Mouse (Mus musculus): Measurements from ENCODE around the gene Mmp3. TPM values are rescaled to one million over a fixed set of nuclear protein-coding genes. Genes with fewer than 3 reads are reported as not detected.
"Not testable (repeated sequence)": the region's sequence is repeated elsewhere in the genome, so short reads cannot be mapped to it uniquely, and the experiment has no call there.

Mmp3 gene
- polyA plus RNA-seq (2015; fragmentation: Nextera tagmentation; extraction: Ambion mirVana), result not detected in 2 replicates

GRCm38 (mm10) chr9:7445522-7445921 is at the start of gene Mmp3:
TSS of gene Mmp3 (plus strand) at chr9:7445822.
- H3K4me1 ChIP-seq (ENCODE audit: control insufficient read depth, low read depth, low read length), result no peaks in the 10 kb centered on the region
- H3K4me3 ChIP-seq (ENCODE audit: low read depth, low read length), result no peak within 1 kb of the TSS
- ATAC-seq (ENCODE audit: low read depth), result no peak
- H3K9ac ChIP-seq (ENCODE audit: low read depth, low read length), result no peak within 1 kb of the TSS
- no peaks in the 10 kb centered on the region for H3K9me3 ChIP-seq (replicated peaks; ENCODE audit: control insufficient read depth, low read length)
- H3K36me3 ChIP-seq (ENCODE audit: control insufficient read depth, insufficient read depth), result no peaks in the 10 kb centered on the region
- H3K27me3 ChIP-seq (ENCODE audit: control insufficient read depth, insufficient read depth, low read depth, low read length), result no peaks in the 10 kb centered on the region
- H3K27ac ChIP-seq (ENCODE audit: low read length), result no peak within 1 kb of the TSS
- H3K4me2 ChIP-seq (ENCODE audit: low read depth, low read length), result no peak within 1 kb of the TSS
- WGBS (ENCODE audit: insufficient replicate concordance), result 61% methylated on average over 2 of the region's 2 CpGs

GRCm38 (mm10) chr9:7396556-7396955 is 49.1 kb upstream of the Mmp3 start:
- H3K27me3 ChIP-seq (ENCODE audit: control insufficient read depth, insufficient read depth, low read depth, low read length); H3K9ac ChIP-seq (ENCODE audit: low read depth, low read length); H3K9me3 ChIP-seq (replicated peaks; ENCODE audit: control insufficient read depth, low read length); H3K4me3 ChIP-seq (ENCODE audit: low read depth, low read length); H3K4me2 ChIP-seq (ENCODE audit: low read depth, low read length); ATAC-seq (ENCODE audit: low read depth); H3K36me3 ChIP-seq (ENCODE audit: control insufficient read depth, insufficient read depth); H3K4me1 ChIP-seq (ENCODE audit: control insufficient read depth, low read depth, low read length); H3K27ac ChIP-seq (ENCODE audit: low read length): not testable (repeated sequence)
- WGBS (ENCODE audit: insufficient replicate concordance), result 52% methylated on average over 8 of the region's 8 CpGs

DNA sequence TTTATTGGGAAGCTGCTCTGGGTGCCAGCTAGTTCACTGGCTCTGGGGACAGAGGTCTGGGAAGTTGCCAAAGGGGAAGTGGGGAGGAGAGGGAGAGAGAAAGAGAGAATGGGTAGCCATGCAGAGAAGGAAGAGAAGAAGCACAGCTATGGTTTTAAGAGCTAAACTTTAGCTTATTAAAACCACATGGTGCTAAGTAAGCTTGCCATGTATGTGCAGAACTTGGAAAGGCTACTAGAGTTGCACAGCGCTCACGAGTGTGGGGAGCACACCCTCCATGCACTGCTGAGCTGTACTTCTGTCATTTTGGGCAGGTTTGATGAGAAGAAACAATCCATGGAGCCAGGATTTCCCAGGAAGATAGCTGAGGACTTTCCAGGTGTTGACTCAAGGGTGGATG is 7.7 kb downstream of the Mmp3 start:
- Histone ChIP-seq H3K27ac (ENCODE audit: low read length) (no peak overlapping the region), H3K4me1 (ENCODE audit: control insufficient read depth, low read depth, low read length) (no peaks in the 10 kb centered on the region), H3K9ac (ENCODE audit: low read depth, low read length) (no peak overlapping the region), H3K36me3 (ENCODE audit: control insufficient read depth, insufficient read depth) (no peaks in the 10 kb centered on the region), H3K4me3 (ENCODE audit: low read depth, low read length) (no peak overlapping the region), H3K4me2 (ENCODE audit: low read depth, low read length) (no peak overlapping the region), H3K27me3 (ENCODE audit: control insufficient read depth, insufficient read depth, low read depth, low read length) (no peaks in the 10 kb centered on the region), H3K9me3 (replicated peaks; ENCODE audit: control insufficient read depth, low read length) (no peaks in the 10 kb centered on the region)
- no peak for ATAC-seq (ENCODE audit: low read depth)
- WGBS (ENCODE audit: insufficient replicate concordance), result 64% methylated on average over 2 of the region's 2 CpGs

DNA sequence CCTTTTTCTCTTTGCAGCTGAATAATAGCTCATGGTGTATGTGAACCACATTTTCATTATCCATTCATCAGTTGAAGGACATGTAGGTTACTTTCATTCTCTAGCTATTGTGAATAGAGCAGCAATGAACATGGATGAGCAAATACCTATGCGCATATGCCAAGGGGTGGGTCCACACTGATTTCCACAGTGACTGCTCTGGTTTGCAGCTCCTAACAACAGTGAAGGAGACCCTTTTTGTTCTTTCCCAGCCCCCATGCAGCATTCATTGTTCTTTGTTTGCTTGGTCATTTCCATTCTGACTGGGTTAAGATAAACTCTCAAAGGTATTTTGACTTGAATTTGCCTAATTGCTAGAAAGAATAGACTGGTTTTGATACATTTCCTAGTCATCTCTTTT is 24.6 kb downstream of the Mmp3 start:
- WGBS (ENCODE audit: insufficient replicate concordance), result 84% methylated on average over 1 of the region's 1 CpGs
- H3K36me3 ChIP-seq (ENCODE audit: control insufficient read depth, insufficient read depth), result no peaks in the 10 kb centered on the region
- no peak overlapping the region for H3K27ac ChIP-seq (ENCODE audit: low read length)
- H3K9ac ChIP-seq (ENCODE audit: low read depth, low read length), result no peak overlapping the region
- H3K9me3 ChIP-seq (replicated peaks; ENCODE audit: control insufficient read depth, low read length), result no peaks in the 10 kb centered on the region
- H3K27me3 ChIP-seq (ENCODE audit: control insufficient read depth, insufficient read depth, low read depth, low read length), result no peaks in the 10 kb centered on the region
- H3K4me3 ChIP-seq (ENCODE audit: low read depth, low read length), result no peak overlapping the region
- no peak for ATAC-seq (ENCODE audit: low read depth)
- H3K4me2 ChIP-seq (ENCODE audit: low read depth, low read length), result no peak overlapping the region
- H3K4me1 ChIP-seq (ENCODE audit: control insufficient read depth, low read depth, low read length), result no peaks in the 10 kb centered on the region

DNA sequence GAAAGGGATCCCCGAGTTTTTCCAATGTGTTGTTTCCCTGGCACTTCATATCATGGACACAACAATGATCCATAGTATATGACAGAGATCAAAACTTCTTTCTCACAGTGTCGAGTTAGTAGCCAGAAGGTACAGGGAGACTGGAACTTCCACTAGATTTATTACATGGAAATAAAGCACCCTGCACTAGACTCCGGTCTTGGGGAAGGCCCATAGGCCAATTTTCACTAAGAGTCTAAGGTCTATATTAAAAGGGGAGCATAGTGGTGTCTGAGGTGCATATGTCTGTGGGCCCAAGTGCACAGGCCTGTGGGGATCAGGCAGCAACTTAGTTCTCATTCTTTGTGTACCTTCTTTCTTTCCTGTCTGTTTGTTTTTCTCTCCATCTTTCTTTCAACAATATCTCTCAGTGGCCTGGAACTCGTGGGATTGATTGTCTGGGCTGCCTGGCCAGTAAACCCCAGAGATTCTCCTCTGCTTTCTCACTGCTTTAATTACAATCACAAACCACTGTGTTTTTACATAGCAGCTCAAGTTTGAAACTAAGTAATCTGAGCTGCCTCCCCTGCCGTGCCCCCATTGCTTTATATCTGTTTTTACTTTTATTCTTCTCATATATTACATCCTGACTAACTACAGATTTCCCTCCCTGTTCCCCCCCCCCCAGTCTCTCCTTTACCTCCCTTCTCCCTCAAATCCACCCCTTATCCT is 38.2 kb downstream of the Mmp3 start:
- Histone ChIP-seq H3K9me3 (replicated peaks; ENCODE audit: control insufficient read depth, low read length) (no peaks in the 10 kb centered on the region), H3K27ac (ENCODE audit: low read length) (no peak overlapping the region), H3K27me3 (ENCODE audit: control insufficient read depth, insufficient read depth, low read depth, low read length) (no peaks in the 10 kb centered on the region), H3K36me3 (ENCODE audit: control insufficient read depth, insufficient read depth) (no peaks in the 10 kb centered on the region), H3K4me3 (ENCODE audit: low read depth, low read length) (no peak overlapping the region), H3K4me1 (ENCODE audit: control insufficient read depth, low read depth, low read length) (no peaks in the 10 kb centered on the region), H3K4me2 (ENCODE audit: low read depth, low read length) (no peak overlapping the region), H3K9ac (ENCODE audit: low read depth, low read length) (no peak overlapping the region)
- 48% methylated on average over 5 of the region's 5 CpGs for WGBS (ENCODE audit: insufficient replicate concordance)
- ATAC-seq (ENCODE audit: low read depth), result no peak

DNA sequence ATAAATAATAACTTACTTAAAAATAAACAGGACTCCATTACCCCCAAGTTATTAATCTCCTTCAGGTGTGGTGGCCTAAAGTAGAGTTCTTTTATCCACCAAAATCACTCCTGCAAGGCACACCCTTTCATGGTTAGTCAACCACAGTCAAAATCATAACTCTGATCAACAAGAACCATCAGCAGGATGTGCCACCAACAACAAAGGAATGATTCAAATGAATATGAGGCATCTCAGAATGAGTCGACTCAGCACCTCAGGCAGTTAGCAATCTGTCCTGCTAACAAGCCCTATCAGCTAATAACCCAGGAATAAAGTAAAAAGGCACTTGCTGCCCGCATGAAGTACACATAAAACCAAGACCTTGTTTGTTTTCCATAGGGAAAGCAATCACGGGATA is 55.5 kb downstream of the Mmp3 start:
- no peaks in the 10 kb centered on the region for H3K9me3 ChIP-seq (replicated peaks; ENCODE audit: control insufficient read depth, low read length)

DNA sequence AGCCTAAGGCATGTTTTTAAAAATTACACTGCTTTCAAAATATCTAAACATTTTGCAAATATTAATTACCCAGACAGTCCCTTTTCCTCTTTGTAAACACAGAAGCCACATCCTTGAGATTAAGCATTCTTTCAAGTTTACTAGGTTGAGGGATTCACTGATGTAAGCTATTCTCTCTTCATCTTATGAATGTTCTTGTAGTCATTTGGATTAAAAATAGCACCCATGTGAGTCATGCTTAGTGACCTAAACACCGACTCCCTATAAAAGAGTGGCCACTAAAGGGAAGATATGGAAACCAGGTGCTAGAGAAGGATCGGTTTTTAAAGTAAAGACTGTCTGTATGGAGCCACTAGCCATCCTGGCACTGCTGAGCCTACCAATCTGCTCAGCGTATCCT is 56.4 kb downstream of the Mmp3 start, which contains the start of gene Mmp10:
Gene Mmp10, plus strand, starts transcription at position 302 of the 400 bp plus-strand sequence.
- H3K4me1 ChIP-seq (ENCODE audit: control insufficient read depth, low read depth, low read length), result no peaks in the 10 kb centered on the region
- no peaks in the 10 kb centered on the region for H3K27me3 ChIP-seq (ENCODE audit: control insufficient read depth, insufficient read depth, low read depth, low read length)
- WGBS (ENCODE audit: insufficient replicate concordance), result 59% methylated on average over 3 of the region's 3 CpGs
- no peak within 1 kb of the TSS for H3K4me3 ChIP-seq (ENCODE audit: low read depth, low read length)
- no peak for ATAC-seq (ENCODE audit: low read depth)
- H3K27ac ChIP-seq (ENCODE audit: low read length), result no peak within 1 kb of the TSS
- H3K36me3 ChIP-seq (ENCODE audit: control insufficient read depth, insufficient read depth), result no peaks in the 10 kb centered on the region
- no peak within 1 kb of the TSS for H3K4me2 ChIP-seq (ENCODE audit: low read depth, low read length)
- H3K9ac ChIP-seq (ENCODE audit: low read depth, low read length), result no peak within 1 kb of the TSS
- no peaks in the 10 kb centered on the region for H3K9me3 ChIP-seq (replicated peaks; ENCODE audit: control insufficient read depth, low read length)

More for the DNA sequence above, 55.5 kb downstream of the Mmp3 start:
- Histone ChIP-seq H3K27ac (ENCODE audit: low read length) (no peak overlapping the region), H3K27me3 (ENCODE audit: control insufficient read depth, insufficient read depth, low read depth, low read length) (no peaks in the 10 kb centered on the region), H3K4me3 (ENCODE audit: low read depth, low read length) (no peak overlapping the region), H3K36me3 (ENCODE audit: control insufficient read depth, insufficient read depth) (no peaks in the 10 kb centered on the region), H3K4me2 (ENCODE audit: low read depth, low read length) (no peak overlapping the region), H3K9ac (ENCODE audit: low read depth, low read length) (no peak overlapping the region), H3K4me1 (ENCODE audit: control insufficient read depth, low read depth, low read length) (no peaks in the 10 kb centered on the region)
- no peak for ATAC-seq (ENCODE audit: low read depth)
- WGBS (ENCODE audit: insufficient replicate concordance), result 61% methylated on average over 3 of the region's 3 CpGs

Other genes starting within 250 kb of the Mmp3 start
- gene Mmp13, start 173.3 kb upstream of the Mmp3 start, polyA plus RNA-seq (2015; fragmentation: Nextera tagmentation; extraction: Ambion mirVana), result 0.09 and 0.14 TPM in 2 replicates
- not detected in 2 replicates for gene Mmp12, start 101.4 kb upstream of the Mmp3 start, polyA plus RNA-seq (2015; fragmentation: Nextera tagmentation; extraction: Ambion mirVana)
- not detected in 2 replicates for gene Mmp1b, start 57.8 kb upstream of the Mmp3 start, polyA plus RNA-seq (2015; fragmentation: Nextera tagmentation; extraction: Ambion mirVana)
- not detected in 2 replicates for gene Mmp10, start 56.5 kb downstream of the Mmp3 start, polyA plus RNA-seq (2015; fragmentation: Nextera tagmentation; extraction: Ambion mirVana)
- 15.8 and 20.0 TPM in 2 replicates for gene Mmp8, start 112.6 kb downstream of the Mmp3 start, polyA plus RNA-seq (2015; fragmentation: Nextera tagmentation; extraction: Ambion mirVana)
- gene Mmp27, start 125.6 kb downstream of the Mmp3 start, polyA plus RNA-seq (2015; fragmentation: Nextera tagmentation; extraction: Ambion mirVana), result 0.09 and 0.22 TPM in 2 replicates
- gene Mmp20, start 182.4 kb downstream of the Mmp3 start, polyA plus RNA-seq (2015; fragmentation: Nextera tagmentation; extraction: Ambion mirVana), result not detected in 2 replicates
- not detected in 2 replicates for gene Mmp7, start 246.3 kb downstream of the Mmp3 start, polyA plus RNA-seq (2015; fragmentation: Nextera tagmentation; extraction: Ambion mirVana)

Data from liver, embryonic 16.5 days (tissue).